Mouse (Mus musculus) cerebellum, adult (tissue): ENCODE data around the gene Csta1.
"Not testable (repeated sequence)": the region's sequence is repeated elsewhere in the genome, so short reads cannot be mapped to it uniquely, and the experiment has no call there.

ENCODE experiments used
- ATAC-seq: cut with Nextera tagmentation; 2 replicates; pipeline ENCODE4 v1.9.2; 2017; ENCODE audit warnings: mild to moderate bottlenecking, moderate library complexity, mixed read lengths; ENCODE audit not compliant: insufficient number of reproducible peaks, low FRiP score, low TSS enrichment

Csta1 gene

GRCm38 (mm10) chr16:36131141-36131540 lies at the start of gene Csta1:
Gene Csta1 (minus strand): TSS chr16:36131241.
- ATAC-seq = no peak

DNA sequence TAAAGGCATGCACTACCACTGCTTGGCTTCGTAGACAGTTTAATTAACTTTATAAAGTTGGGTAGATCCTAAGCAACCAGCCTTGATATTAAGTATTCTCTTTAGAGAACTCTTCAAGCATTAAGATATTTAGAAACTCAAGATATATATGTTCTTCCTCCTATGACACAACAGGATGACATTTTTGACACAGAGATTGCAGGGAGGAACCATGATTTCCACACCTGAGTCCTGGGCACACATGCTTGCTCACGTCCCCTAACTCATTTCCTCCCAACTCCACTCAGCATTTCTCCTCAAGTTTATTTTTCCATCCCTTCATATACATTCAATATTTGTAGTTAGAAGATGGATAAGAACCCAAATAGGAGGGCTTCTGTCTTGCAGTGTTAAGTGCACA lies 48.9 kb upstream of the Csta1 start:
- no peak for ATAC-seq

GRCm38 (mm10) chr16:36176108-36176507 lies 45.1 kb upstream of the Csta1 start:
- ATAC-seq = no peak

GRCm38 (mm10) chr16:36167841-36168240 lies 36.8 kb upstream of the Csta1 start:
- ATAC-seq = not testable (repeated sequence)

GRCm38 (mm10) chr16:36156402-36156975 lies 25.4 kb upstream of the Csta1 start, which contains the start of gene Stfa2l1:
Gene Stfa2l1 (plus strand): TSS chr16:36156811.
- ATAC-seq = no peak

DNA sequence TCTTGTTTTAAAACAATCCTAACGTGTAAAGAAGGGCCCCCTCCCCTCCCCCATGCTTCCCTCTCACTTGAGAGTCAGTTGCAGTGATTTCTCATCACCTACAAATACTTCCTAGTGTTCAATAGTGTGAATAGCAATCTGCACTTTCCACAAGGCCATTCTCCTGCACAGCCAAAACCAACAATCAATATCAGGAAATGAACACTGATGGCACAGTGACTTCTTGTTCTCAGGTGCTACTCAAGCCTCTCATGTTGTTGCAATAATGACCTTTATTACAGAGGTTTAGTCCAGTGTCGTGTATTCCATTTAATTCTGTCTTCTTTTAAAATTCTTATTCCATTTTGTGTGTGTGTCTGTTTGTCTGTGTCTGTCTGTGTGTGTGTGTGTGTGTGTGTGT lies 7.2 kb upstream of the Csta1 start:
- no peak for ATAC-seq

DNA sequence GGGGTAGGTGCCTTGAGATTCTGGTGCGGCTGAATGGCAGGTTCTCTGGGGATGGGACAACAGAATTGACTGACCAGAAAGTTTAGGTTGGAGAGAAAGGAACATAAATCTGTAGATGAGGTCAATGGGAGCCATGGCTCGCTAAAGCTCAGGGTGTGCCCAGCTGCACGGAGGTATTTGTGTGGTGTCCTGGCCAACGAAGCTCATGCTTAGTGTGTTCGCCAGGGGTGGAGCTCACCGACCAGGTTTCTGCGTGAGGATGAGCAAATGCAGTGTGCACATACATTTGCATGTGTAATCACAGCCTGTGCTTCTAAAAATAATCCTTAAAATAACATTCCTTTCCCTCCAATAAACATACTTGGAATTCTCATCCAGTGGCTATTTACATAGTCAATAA lies 2.9 kb downstream of the Csta1 start:
- ATAC-seq = no peak

- not testable (repeated sequence) for ATAC-seq
Observed at GRCm38 (mm10) chr16:36115751-36116150, 15.3 kb downstream of the Csta1 start.

DNA sequence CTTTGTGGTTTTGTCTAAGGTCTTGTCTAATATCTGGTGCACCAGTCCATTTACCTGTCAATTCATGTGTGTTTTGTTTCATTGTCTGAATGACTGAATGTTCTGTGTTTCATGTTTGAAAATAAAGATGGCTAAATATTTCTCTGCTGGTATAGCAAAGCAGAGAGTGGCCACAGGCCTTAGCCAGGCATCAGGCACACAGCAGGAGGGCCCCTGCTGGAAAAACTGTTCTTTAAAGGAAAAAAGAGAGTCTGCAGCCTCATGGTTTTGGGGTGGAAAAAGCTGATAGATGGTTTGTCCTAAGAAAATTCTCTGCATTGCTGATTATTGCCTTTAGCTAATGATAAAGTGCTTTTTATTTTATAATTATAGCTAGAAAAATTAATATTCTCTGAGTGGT lies 19.6 kb downstream of the Csta1 start:
- not testable (repeated sequence) for ATAC-seq

GRCm38 (mm10) chr16:36102211-36102610 lies 28.8 kb downstream of the Csta1 start:
- ATAC-seq = no peak

DNA sequence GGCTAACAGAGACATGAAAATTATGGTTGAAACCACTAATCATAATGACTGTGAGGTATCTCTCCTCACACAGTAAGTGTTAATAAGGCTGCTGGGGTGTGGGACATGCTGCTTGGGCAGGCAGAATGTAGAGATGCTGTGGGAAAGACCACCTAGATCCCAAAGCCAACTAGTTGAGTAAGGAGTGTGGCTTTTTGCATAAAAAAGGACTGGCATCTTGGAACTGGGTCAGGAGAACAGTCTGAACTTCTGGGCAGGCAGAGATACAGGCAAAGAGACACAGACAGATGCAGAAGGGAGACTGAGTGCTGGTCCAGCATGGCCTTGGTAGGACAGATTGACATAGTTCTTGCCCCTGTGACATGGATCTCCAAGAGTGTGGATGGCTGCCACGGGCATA lies 29.5 kb downstream of the Csta1 start:
- ATAC-seq = no peak

GRCm38 (mm10) chr16:36097813-36098499 lies 33.1 kb downstream of the Csta1 start:
- not testable (repeated sequence) for ATAC-seq

GRCm38 (mm10) chr16:36094079-36094478 lies 37.0 kb downstream of the Csta1 start:
- no peak for ATAC-seq

GRCm38 (mm10) chr16:36090785-36091509 lies 40.1 kb downstream of the Csta1 start:
- no peak for ATAC-seq

DNA sequence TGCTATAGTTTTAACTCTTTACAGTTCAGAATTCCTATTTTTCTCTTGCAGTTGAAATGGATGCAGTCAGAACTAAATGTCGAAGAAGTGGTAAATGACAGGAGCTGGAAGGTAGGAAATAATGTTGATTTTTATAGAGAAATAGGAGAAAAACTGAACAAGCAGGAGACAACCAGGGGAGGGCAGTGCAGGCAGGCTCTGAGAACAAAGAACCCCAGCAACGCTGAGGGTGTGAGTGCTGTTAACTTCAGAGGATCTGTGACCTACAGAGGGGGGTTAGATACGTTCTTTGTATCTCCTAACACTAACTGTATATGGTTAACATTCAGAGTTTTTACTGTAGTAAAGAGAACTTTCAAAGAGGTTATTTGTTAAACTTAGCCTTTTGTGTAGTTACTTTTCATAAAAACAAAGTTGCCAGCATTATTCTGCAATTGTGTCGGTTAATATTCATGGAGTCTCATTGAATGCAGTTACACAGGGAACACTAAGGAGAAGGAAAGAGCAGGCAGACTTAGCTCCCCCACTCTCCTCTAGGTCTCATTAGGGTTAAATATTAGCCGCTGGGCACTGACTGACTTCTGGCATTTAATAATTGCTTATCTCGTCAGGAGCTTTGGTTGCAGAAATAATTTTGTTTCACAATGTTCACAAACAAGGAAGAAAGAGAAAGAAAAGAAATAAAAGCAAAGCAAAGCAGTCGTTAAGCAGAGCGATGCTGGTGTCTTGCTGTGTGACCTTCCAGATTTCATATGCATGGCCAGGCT lies 41.0 kb downstream of the Csta1 start:
- no peak for ATAC-seq

- ATAC-seq = no peak
Observed at GRCm38 (mm10) chr16:36089065-36089464, 42.0 kb downstream of the Csta1 start.

GRCm38 (mm10) chr16:36087846-36088245 lies 43.2 kb downstream of the Csta1 start:
- no peak for ATAC-seq

- no peak for ATAC-seq
Observed at GRCm38 (mm10) chr16:36079916-36080315, 51.1 kb downstream of the Csta1 start.

GRCm38 (mm10) chr16:36074772-36075171 lies 56.3 kb downstream of the Csta1 start:
- no peak for ATAC-seq

- no peak for ATAC-seq
Observed at GRCm38 (mm10) chr16:36072410-36073011, 58.5 kb downstream of the Csta1 start.
